Mouse (Mus musculus) ZHBTc4 (cell line): ENCODE results near the gene Reep1.
"Not testable (repeated sequence)": the region's sequence is repeated elsewhere in the genome, so short reads cannot be mapped to it uniquely, and the experiment has no call there.

Experiments used
- DNase-seq: peaks from one replicate; pipeline ENCODE4 v3.0.0-alpha.2; 2011; ENCODE audit warnings: low read depth, low spot score

The Reep1 gene

DNA sequence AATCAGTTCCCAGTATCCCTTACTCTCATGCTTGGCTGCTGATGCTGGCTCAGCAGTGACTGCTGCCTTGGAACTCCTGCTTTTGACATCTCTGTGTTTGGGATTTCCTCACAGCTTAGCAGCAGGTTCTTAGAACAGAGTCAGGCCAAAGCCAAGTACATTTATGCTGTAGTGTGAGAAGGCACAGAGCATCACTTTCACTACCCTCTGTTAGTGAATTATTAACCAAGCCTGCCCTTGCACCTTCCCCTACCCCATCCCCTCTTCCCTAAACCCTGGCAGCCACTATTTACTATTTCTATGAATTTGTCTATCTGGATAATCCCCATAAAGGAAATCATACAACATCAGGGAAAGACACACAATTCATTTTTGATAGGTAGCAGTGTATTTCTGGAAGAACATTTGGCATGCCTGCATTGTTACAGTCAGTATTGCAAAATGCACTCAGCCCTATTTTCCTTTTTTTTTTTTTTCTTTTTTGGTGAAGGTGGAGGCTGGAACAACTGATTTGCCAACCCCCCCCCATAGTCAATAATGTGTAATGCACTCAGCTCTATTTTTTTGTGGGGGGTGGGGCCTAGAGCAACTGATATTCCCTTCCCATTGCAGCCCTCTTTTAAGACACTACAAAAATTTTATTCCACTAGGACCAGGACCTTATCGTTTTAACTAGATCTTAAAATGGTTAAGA lies 133.4 kb downstream of the Reep1 start:
- DNase-seq, result no peak

DNA sequence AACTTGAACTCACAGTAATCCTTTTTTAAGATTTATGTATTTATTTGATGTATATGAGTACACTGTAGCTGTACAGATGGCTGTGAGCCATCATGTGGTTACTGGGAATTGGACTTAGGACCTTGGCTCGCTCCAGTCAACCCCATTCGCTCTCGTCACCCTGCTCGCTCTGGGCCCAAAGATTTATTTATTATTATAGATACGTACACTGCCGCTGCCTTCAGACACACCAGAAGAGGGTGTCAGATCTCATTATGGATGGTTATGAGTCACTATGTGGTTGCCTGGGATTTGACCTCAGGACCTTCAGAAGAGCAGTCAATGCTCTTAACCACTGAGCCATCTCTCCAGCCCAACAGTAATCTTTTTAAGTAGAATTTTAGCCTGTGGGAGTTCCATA lies 139.5 kb downstream of the Reep1 start:
- not testable (repeated sequence) for DNase-seq
